Mouse (Mus musculus): ENCODE results near the gene Setd5.

Setd5 gene

GRCm38 (mm10) chr6:113133360-113133759 lies 56.2 kb downstream of the Setd5 start:
- no peak for DNase-seq (ENCODE audit: low spot score in 2 of 2)

- DNase-seq (ENCODE audit: low spot score in 2 of 2): no peak
Measured at GRCm38 (mm10) chr6:113141389-113142094, 64.4 kb downstream of the Setd5 start.

GRCm38 (mm10) chr6:113144764-113145163 lies 67.6 kb downstream of the Setd5 start:
- no peak for DNase-seq (ENCODE audit: low spot score in 2 of 2)

DNA sequence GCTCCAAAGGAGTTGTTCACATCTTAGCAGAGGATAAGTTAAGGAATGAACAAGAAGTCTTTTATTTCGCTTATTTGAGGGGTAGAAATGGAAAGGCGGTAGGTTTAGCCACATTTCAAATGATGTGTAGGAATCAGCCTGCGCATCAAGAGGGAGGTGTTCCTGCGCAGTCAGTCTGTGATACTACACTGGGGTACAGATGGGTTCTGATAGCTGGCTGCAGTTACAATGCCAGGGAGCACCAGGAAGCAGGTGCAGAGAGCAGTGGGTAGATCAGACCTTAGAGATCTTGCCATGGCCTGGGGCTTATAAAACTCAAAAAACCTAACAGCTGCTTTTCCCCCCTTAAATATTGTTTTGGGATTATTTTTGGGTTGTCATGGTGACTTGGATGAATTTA lies 68.1 kb downstream of the Setd5 start:
- no peak for DNase-seq (ENCODE audit: low spot score in 2 of 2)

DNA sequence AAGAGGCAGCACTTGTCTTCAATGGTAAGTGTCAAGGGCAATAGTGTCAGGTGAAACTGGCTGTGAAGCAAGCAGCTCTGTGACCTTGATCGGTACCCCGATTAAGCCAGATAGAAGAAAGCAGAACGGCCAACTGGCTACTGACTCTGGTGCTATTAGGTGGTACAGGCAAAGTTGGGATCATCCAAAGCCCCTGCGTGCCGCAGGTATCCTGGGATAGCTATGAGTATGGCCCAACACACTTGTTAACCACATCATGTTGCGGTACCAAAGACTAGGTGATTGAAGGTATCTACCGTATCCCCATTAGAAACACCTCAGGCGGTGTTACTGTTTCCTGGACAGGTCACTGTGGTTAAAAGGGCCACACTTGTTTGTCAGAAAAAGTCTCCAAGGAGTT lies 76.9 kb downstream of the Setd5 start:
- DNase-seq (ENCODE audit: low spot score in 2 of 2): no peak

GRCm38 (mm10) chr6:113154886-113155285 lies 77.7 kb downstream of the Setd5 start:
- no peak for DNase-seq (ENCODE audit: low spot score in 2 of 2)

DNA sequence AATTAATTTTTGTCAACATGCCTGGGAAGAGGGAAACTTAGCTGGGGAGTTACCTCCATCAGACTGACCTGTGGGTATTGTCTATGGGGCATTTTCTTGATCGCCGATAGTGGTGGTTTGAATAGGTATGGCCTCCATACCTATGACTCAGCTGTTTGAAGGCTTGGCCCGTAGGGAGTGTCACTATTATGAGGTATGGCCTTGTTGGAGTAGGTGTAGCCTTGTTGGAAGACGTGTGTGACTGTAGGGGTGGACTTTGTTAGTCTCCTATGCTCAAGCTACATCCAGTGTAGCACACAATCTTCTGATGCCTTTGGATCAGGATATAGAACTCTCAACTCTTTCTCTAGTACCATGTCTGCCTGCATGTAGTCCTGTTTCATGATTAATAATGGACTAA lies 78.9 kb downstream of the Setd5 start:
- no peak for DNase-seq (ENCODE audit: low spot score in 2 of 2)

DNA sequence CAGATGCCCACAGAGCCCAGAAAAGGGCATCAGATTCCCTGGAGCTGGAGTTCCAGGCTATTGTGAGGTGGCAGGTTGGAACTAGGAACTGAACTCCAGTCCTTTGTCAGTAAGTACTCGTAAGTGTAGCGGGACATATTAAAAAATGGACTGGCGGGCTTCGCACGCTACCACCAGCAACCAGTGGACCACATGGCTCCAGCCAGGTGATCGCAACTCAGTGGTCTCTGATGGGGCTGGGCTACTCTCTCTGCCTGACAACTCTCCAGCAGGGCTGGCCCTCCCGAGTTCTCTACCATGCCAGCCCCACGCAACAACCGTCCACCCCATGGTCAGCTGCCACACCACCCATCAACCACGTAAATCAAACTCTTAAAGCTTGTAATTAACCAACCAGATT lies 82.9 kb downstream of the Setd5 start:
- no peak for DNase-seq (ENCODE audit: low spot score in 2 of 2)

GRCm38 (mm10) chr6:113161982-113162381 lies 84.8 kb downstream of the Setd5 start:
- no peak for DNase-seq (ENCODE audit: low spot score in 2 of 2)

GRCm38 (mm10) chr6:113163513-113163912 lies 86.3 kb downstream of the Setd5 start:
- DNase-seq (ENCODE audit: low spot score in 2 of 2): no peak

DNA sequence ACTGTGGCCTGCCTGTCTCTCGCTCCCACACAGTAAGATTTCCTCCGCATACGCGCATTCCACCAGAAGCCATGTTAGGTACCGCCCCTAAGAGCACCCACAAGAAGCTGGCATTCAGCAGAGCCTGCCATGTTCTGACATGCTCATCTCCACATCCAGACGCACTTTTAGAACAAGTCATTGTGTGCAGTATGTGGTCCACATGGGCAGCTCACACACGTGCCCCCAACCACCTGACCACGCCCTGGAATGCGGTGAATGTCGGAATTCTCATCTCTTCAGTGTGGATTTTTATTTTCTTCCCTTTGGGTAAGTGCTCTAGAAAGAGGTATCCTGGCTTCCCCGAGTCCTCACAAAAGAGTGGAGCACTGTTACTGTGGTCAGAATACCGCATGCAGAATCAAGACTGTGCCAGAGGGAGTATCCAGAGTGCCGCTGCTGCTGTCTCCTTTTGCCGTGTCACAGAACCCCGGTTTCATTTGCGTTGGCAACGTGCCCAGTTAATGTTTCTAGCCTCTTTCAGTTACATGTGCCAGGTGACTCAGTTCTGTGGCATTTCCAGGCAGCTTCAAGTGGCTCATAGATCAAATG lies 89.6 kb downstream of the Setd5 start:
- DNase-seq (ENCODE audit: low spot score in 2 of 2): peak in 1 of 2 experiments; percentile 29

DNA sequence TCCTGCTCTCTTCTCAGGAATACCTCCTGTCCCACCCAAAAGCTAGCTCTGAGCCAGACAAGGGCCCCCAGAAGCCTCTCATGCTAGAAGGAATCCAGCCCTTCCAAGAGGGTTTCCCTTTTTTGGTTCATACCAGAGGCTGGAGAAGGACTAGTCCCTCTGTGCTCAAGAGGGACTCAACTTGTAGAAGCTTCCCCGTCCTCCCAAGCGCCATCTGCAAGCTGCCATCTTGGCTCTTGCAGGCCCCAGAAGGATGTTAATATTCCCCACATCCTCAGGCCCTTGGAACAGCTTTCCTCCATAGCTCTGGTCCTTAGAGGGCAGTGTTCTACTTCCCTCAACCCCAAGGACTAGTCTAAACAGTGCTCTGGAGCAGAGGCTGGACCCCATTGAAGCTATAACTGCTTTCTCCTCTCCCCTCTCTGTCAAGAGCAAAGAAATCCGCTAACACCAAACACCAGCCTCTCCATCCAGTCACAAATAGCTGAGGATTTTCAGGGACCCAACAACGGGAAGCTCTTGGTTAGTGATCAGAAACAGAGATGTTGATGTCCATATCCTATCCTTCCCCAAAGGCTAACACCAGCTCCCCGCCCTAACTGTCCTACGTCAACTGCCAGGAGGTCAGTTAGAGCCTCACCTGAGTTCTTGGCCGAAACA lies 91.3 kb downstream of the Setd5 start:
- no peak for DNase-seq (ENCODE audit: low spot score in 2 of 2)

GRCm38 (mm10) chr6:113169852-113170251 lies 92.7 kb downstream of the Setd5 start:
- no peak for DNase-seq (ENCODE audit: low spot score in 2 of 2)

DNA sequence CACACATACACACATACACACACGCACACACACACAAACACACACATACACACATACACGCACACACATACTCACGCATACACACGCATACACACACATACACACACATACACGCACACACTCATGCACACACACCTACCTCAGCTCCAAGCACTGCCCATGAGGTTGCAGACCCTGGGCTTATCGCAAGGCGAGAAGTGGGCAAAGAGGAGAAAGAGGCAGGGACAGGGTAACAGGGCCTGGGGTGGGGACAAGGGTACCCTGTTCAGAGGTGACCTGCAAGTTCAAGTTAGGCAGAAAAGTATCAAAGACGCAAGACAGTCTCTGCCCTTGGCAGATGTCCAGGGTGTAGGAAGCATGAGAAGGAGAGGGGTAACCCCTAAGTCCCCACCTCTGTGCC lies 93.5 kb downstream of the Setd5 start:
- no peak for DNase-seq (ENCODE audit: low spot score in 2 of 2)

DNA sequence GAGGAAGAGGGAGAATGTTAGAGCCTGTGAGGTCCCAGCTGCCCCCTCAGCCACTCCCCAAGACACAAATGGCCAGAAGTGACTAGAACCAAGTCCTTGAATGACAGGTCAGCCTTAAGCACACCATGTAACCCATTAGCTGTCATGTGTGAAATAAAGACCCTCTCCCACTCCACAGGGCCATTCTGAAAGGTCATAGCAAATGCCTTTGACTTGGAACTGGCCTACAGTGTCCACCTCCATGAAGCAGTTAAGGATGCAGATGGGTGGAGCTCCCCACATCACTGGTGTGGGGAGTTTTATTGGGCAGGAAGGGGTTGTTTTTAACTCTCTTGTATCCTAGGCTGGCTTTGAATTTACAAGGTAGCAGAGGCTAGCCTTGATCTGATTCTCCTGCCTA lies 94.8 kb downstream of the Setd5 start:
- no peak for DNase-seq (ENCODE audit: low spot score in 2 of 2)

DNA sequence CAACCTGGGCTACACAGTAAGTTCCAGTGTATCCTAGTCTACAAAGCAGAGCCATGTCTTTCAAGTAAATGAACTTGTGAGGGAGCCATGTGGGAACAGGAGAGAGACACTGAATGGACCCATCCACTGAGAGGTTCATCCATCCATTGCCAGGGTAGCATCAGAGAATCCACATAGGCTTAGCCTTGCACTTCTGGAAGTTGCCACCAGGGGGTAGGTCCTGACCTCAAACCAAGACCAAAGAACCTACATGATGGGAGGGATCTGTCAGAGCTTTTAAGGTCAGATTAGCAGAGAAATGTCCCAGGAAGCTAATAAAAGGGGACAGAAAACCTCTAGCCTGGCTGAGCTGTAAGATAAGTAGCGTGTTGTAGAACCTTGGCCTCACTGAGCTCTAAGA lies 95.4 kb downstream of the Setd5 start:
- peak; percentile 54 to 83 for DNase-seq (ENCODE audit: low spot score in 2 of 2)

- DNase-seq (ENCODE audit: low spot score in 2 of 2): no peak
Measured at GRCm38 (mm10) chr6:113175469-113175868, 98.3 kb downstream of the Setd5 start.

GRCm38 (mm10) chr6:113176613-113177012 lies 99.4 kb downstream of the Setd5 start:
- no peak for DNase-seq (ENCODE audit: low spot score in 2 of 2)

GRCm38 (mm10) chr6:113178286-113179194 lies 101.4 kb downstream of the Setd5 start:
- no peak for DNase-seq (ENCODE audit: low spot score in 2 of 2)

GRCm38 (mm10) chr6:113179195-113179733 lies 102.1 kb downstream of the Setd5 start:
- DNase-seq (ENCODE audit: low spot score in 2 of 2): no peak

DNA sequence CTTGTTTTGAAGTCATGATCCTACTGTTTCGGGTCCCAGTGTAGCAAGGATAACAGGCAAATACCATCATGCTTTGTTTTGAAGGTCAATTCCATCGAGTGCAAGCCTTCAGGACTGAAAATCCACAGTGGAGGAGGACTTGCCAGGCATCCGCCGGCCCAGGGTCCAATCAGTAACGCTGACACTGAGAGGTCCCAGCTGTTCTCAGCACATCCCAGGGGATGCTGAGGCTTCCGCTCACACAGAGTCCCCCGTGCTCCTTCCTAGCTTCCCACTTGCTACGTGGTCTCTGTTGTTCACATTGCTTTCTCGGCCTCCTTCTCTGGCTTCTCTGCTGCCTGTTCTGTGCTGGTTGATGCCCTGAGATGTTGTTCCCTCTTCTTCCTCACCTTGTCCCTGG lies 107.0 kb downstream of the Setd5 start:
- no peak for DNase-seq (ENCODE audit: low spot score in 2 of 2)

All from spleen, postnatal 10 days (tissue).